Mouse (Mus musculus) midbrain, embryonic 15.5 days (tissue): ENCODE measurements around the gene Adamts9. TPM values are rescaled to one million over a fixed set of nuclear protein-coding genes. Genes with fewer than 3 reads are reported as not detected.

ENCODE experiments used
- ATAC-seq: fragments of 200-750 bp; cut with Nextera tagmentation; replicated peaks from 2 replicates; pipeline ENCODE4 v1.8.0; 2017; ENCODE audit warnings: moderate TSS enrichment
- H3K27ac ChIP-seq: fragments of 300-500 bp; sonication (generic); 2 replicates; pipeline ENCODE4 v1.5.1; 2015; ENCODE audit warnings: mild to moderate bottlenecking, inconsistent platforms
- H3K27me3 ChIP-seq: fragments of 300-500 bp; sonication (generic); replicated peaks from 2 replicates; pipeline ENCODE4 v1.6.1; 2015; ENCODE audit warnings: inconsistent platforms
- H3K36me3 ChIP-seq: fragments of 300-500 bp; sonication (generic); replicated peaks from 2 replicates; pipeline ENCODE4 v1.6.1; 2015; ENCODE audit warnings: inconsistent platforms
- H3K4me1 ChIP-seq: fragments of 300-500 bp; sonication (generic); 2 replicates; pipeline ENCODE4 v1.6.1; 2015; ENCODE audit warnings: inconsistent platforms
- H3K4me2 ChIP-seq: fragments of 300-500 bp; sonication (generic); 2 replicates; pipeline ENCODE4 v1.6.1; 2015; ENCODE audit warnings: inconsistent platforms, mild to moderate bottlenecking, moderate library complexity
- H3K4me3 ChIP-seq: fragments of 300-500 bp; sonication (generic); 2 replicates; pipeline ENCODE4 v1.5.1; 2015; ENCODE audit warnings: mild to moderate bottlenecking, inconsistent platforms
- H3K9ac ChIP-seq: fragments of 300-500 bp; sonication (generic); 2 replicates; pipeline ENCODE4 v1.6.1; 2015; ENCODE audit warnings: mild to moderate bottlenecking, inconsistent platforms
- H3K9me3 ChIP-seq: fragments of 300-500 bp; sonication (generic); 2 replicates; pipeline ENCODE4 v1.6.1; 2016; ENCODE audit warnings: inconsistent platforms
- WGBS: fragments of 180-500 bp; shearing (Covaris S2); methylation state at CpG from one replicate; pipeline ENCODE4 v1.1.7; 2015; ENCODE audit warnings: mixed read lengths; 5-methylcytosine and 5-hydroxymethylcytosine counted together
- polyA plus RNA-seq: library from polyadenylated mRNA; unstranded; fragments of >200 nt; fragmentation: Nextera tagmentation; extraction: Ambion mirVana; gene quantifications from 2 replicates; pipeline ENCODE4 v1.2.1, GENCODE M21; 2015

The Adamts9 gene
- polyA plus RNA-seq, 1 experiment from 2014 or later = 1.6 TPM

DNA sequence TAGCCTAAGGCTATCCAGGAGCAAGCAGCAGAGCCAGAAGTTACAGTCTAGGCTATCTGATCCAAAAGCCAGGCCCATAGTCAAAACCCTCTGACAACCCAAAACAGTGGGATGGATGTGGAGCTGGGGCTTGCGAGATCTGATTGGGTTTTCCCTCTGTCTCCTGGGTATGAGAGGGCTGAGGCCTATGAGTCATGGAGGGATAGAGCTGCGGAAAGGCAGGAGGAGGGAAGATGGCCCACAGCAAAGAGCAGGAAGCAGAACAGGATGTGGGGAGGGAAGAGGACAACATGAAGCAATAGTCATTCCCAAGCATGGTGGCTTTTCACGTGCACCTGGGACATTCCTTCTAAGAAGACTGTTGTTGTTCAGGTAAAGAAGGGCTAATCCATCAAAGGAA, 32.7 kb downstream of the Adamts9 start:
- Histone ChIP-seq H3K36me3 (no peaks in the 10 kb centered on the region), H3K4me2 (no peak overlapping the region), H3K9ac (no peak overlapping the region), H3K9me3 (no peaks in the 10 kb centered on the region), H3K4me1 (no peaks in the 10 kb centered on the region), H3K4me3 (no peak overlapping the region), H3K27me3 (no peaks in the 10 kb centered on the region), H3K27ac (no peak overlapping the region)
- 88% methylated on average over 3 of the region's 3 CpGs for WGBS
- ATAC-seq = no peak

DNA sequence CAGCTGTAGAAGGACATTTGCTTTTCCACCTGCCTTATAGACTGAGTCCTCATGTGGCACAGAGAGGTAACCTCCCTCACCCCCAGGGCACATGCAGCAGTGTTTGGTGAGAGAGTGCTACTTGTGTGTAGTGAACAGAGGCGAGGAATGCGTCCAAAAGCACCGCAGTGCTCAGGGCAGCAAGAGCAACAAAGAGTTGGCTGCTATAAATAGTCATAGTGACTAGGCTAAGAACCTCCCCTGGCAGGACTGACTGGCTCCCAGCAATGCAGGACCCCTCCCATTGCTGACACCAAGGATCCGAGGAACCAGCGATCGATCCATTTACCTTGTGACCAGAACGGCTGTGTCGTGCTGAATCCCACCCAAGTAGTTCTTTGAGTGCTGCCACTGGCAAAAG, 33.9 kb downstream of the Adamts9 start:
- Histone ChIP-seq H3K9me3 (no peaks in the 10 kb centered on the region), H3K36me3 (no peaks in the 10 kb centered on the region), H3K27ac (no peak overlapping the region), H3K4me1 (no peaks in the 10 kb centered on the region), H3K27me3 (no peaks in the 10 kb centered on the region), H3K9ac (no peak overlapping the region), H3K4me2 (no peak overlapping the region), H3K4me3 (no peak overlapping the region)
- ATAC-seq = no peak
- WGBS = 71% methylated on average over 8 of the region's 8 CpGs

DNA sequence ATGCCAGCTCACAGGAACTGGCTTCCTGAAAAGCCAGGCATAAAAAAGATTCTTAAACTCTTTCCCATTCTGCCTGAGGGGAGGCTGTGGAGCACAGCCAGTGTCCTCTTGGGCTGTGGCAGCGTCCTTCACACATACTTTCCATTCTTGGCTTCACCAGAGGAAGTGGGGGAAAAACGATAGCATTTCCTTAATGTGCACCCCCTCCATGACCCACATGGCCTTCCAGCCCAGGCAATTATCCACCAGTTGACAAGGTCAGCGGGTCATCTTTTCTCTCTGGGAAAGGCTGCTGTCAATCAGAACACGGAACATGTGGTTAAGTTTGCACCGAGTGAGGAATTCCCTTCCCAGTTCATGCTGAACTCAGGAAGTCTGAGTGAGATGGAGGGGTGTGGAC, 37.4 kb downstream of the Adamts9 start:
- Histone ChIP-seq H3K36me3 (no peaks in the 10 kb centered on the region), H3K27me3 (no peaks in the 10 kb centered on the region), H3K9ac (no peak overlapping the region), H3K4me3 (no peak overlapping the region), H3K9me3 (no peaks in the 10 kb centered on the region), H3K4me1 (no peaks in the 10 kb centered on the region), H3K27ac (no peak overlapping the region), H3K4me2 (no peak overlapping the region)
- WGBS = 34% methylated on average over 5 of the region's 5 CpGs
- no peak for ATAC-seq

DNA sequence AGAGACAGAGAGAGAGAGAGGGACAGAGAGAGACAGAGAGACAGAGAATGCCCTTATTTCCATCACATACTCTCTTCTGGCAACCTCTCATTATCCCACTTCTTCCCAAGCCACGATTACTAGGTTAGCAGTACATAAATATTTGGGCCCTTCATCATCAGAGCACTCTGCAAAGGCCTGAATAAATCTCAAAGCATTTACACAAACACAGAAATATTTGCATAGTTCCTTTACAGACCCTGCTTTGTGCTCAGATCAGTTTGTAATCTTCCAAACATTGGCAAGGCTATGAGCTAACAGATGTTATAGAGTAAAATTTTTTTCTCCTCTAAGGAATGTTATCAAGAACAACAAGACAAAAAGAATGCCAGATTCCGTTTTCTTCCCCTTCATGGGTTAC, 38.8 kb downstream of the Adamts9 start:
- 62% methylated on average over 2 of the region's 2 CpGs for WGBS
- Histone ChIP-seq H3K4me2 (no peak overlapping the region), H3K9me3 (no peaks in the 10 kb centered on the region), H3K4me1 (no peaks in the 10 kb centered on the region), H3K9ac (no peak overlapping the region), H3K27ac (no peak overlapping the region), H3K36me3 (no peaks in the 10 kb centered on the region), H3K4me3 (no peak overlapping the region), H3K27me3 (no peaks in the 10 kb centered on the region)
- ATAC-seq = no peak

DNA sequence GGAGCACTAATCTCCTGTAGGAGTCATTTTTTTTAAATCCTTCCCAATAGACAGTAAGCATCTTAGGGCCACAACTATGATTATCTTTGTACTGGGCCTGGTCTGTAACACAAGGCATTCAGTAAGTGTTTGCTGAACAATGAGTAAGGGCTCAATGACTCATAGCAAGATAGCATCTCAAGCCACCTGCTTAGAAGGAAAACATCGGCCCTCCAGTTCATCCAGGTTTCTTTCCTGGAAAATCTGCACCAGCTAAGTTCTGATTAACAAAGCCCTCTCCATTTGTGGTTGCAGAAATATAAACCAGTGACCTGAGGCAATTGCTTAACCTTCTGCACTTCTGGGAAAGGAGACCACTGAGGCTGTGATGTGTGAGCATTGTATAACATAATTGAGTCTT, 39.3 kb downstream of the Adamts9 start:
- Histone ChIP-seq H3K4me2 (no peak overlapping the region), H3K9me3 (no peaks in the 10 kb centered on the region), H3K9ac (no peak overlapping the region), H3K27me3 (no peaks in the 10 kb centered on the region), H3K27ac (no peak overlapping the region), H3K4me1 (no peaks in the 10 kb centered on the region), H3K36me3 (no peaks in the 10 kb centered on the region), H3K4me3 (no peak overlapping the region)
- 84% methylated on average over 1 of the region's 1 CpGs for WGBS
- ATAC-seq = no peak

DNA sequence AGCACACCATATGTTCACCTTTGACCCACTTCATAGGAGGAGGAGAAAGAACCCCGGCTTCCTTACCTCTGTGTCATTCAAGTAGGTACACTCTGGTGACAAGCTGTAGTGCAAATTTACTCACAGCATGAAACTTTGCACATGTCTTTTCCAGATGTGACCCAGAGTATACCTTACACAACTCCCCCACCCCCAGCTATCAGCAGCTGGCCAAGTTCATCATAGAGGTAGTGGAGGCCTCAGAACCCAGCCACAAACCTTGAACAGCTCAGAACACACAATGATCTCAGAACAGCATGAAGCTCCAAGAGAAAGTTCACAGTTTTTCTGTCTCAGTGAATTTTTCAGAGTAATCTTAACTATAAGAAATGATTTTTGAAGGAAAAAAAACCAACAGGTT, 51.8 kb downstream of the Adamts9 start:
- no peak overlapping the region for H3K4me2 ChIP-seq
- H3K4me3 ChIP-seq = no peak overlapping the region
- ATAC-seq = no peak
- H3K27me3 ChIP-seq = no peaks in the 10 kb centered on the region
- no peaks in the 10 kb centered on the region for H3K36me3 ChIP-seq
- H3K27ac ChIP-seq = no peak overlapping the region
- H3K9me3 ChIP-seq = no peaks in the 10 kb centered on the region
- no peak overlapping the region for H3K9ac ChIP-seq
- H3K4me1 ChIP-seq = no peaks in the 10 kb centered on the region
- 94% methylated on average over 1 of the region's 1 CpGs for WGBS

DNA sequence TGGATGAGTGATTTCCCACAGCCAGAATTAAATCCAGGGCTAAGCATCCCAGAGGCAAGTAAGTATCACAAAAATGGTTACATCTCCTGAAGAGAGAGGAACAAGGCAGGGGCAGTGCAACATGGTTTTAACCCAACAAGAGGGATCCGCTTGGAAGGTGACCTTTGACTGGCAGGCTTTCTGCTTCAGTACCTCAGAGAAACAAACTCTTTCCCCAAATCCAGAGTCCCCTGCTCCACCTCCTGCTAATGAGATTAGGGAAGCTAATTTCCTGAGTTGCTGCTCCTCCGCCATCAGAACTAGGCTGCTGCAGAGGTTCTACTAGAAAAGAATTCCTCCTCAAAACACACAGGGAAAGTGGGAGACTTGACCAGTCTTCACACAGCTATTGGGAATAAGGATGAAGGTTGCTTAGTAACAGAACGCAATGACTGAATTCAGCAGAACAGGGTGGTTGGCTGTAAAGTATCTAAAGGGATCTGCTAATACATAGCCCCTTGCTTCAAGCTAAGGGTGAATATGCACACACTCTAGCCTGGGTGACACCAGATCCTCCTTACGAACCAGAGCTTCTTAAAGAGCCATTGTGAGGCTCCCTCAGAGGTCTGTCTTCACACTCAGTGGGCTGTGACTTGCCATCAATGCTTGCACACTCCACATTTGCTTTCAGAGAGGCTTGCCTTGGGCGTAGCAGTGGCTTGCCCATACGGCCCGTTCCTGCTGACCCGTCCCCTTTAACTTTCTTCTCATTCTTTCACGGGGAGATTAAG, 60.0 kb downstream of the Adamts9 start:
- no peak overlapping the region for H3K4me2 ChIP-seq
- no peak overlapping the region for H3K27ac ChIP-seq
- peaks cover 8% of the 10 kb centered on the region; the same call in 1 of the 2 replicates for H3K4me1 ChIP-seq
- no peak overlapping the region for H3K9ac ChIP-seq
- H3K27me3 ChIP-seq = no peaks in the 10 kb centered on the region
- H3K4me3 ChIP-seq = no peak overlapping the region
- H3K36me3 ChIP-seq = no peaks in the 10 kb centered on the region
- no peak for ATAC-seq
- 13% methylated on average over 9 of the region's 9 CpGs for WGBS
- H3K9me3 ChIP-seq = no peaks in the 10 kb centered on the region

DNA sequence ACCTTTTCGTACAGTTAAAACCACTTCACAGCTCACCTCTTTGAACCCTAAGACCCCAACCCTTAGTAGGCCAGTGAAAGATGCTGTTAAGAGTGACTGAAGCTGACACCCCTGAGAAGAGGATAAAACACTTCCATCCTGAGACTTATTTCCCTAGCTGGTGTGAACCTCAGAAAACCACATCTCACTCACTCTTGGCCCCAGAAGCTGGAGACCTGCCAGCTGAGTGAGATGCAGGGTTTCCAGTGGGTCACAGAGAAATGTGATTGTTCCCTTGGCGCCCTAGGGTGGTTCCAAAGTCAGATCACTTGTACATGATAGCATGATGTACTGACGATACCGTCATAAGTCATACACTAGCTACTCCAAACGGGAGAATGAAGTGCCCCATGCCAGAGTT, 60.8 kb downstream of the Adamts9 start:
- 65% methylated on average over 5 of the region's 5 CpGs for WGBS
- no peak for ATAC-seq
- Histone ChIP-seq H3K9ac (no peak overlapping the region), H3K27me3 (no peaks in the 10 kb centered on the region), H3K9me3 (no peaks in the 10 kb centered on the region), H3K4me3 (no peak overlapping the region), H3K4me2 (no peak overlapping the region), H3K36me3 (no peaks in the 10 kb centered on the region), H3K4me1 (peaks cover 8% of the 10 kb centered on the region; the same call in 1 of the 2 replicates), H3K27ac (no peak overlapping the region)

DNA sequence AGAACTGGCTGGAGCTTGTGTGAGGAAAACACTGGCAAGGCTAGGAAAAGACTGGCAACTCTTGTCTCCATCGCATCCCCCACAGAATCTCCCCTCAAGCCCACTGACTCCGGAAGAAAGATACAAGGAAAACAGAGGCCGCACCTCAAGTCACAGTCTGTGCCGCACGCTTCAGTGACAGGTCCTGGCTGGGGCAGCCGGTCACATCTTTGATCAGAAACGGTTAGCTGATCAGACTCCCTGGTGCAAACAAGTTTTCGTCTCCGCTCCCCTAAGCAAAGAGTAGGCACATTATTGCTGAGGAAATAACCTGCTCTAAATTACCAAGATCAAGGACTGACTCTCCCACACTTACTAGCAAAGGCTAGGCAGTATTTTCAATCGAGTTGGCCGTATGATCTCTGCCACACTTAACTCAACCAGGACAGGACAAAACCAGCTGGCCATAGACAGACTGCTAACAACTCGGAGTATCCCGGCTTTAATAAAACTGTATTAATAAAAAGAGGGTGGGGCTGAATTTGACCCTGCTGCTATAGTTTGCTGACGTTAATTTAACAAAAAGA, 63.5 kb downstream of the Adamts9 start:
- 62% methylated on average over 14 of the region's 14 CpGs for WGBS
- ATAC-seq = no peak
- no peak overlapping the region for H3K4me3 ChIP-seq

DNA sequence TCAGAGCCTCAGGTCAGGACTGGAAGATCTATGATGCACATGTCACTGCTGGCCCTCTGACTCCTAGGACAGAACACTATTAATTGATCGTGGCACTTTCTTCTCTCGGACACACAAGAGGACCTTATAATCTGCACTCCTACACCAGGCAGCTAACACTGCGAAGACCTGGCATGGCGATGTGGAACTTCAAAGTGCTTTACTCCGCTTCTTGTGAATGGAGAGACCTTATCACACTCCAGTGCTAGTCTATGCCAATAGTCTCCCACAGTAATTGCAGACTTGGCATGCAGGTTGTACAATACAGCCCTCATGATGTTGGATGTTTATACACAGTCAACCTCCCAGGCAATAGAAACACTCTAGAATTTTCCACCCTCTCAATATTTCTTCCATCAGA, 64.5 kb downstream of the Adamts9 start:
- ATAC-seq = no peak
- 88% methylated on average over 5 of the region's 5 CpGs for WGBS

More for the DNA sequence above, 63.5 kb downstream of the Adamts9 start:
- peaks cover 8% of the 10 kb centered on the region; the same call in 1 of the 2 replicates for H3K4me1 ChIP-seq
- no peak overlapping the region for H3K4me2 ChIP-seq
- no peak overlapping the region for H3K27ac ChIP-seq
- H3K36me3 ChIP-seq = no peaks in the 10 kb centered on the region
- no peaks in the 10 kb centered on the region for H3K9me3 ChIP-seq
- H3K9ac ChIP-seq = no peak overlapping the region
- no peaks in the 10 kb centered on the region for H3K27me3 ChIP-seq

DNA sequence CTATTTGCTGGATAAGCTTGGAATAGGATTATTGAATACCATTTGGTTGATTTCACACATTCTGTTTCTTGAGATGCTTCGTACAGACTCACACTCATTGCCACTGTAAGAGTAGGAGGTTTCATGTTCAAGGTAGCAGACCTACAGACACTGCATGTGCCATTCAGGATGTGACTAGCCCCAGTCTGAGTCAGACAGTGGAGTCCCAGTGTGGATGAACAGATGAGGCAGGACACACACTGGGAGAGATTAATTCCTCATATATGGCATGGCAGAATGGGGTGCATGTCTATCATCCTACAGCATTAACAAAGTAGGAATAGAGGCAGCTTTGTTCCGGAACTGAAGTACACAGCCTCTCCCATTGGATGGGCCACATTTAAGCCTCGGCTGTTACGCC, 66.1 kb downstream of the Adamts9 start:
- 93% methylated on average over 4 of the region's 4 CpGs for WGBS
- H3K4me2 ChIP-seq = no peak overlapping the region
- H3K4me1 ChIP-seq = no peaks in the 10 kb centered on the region
- no peak overlapping the region for H3K4me3 ChIP-seq
- no peak overlapping the region for H3K27ac ChIP-seq
- no peaks in the 10 kb centered on the region for H3K27me3 ChIP-seq
- H3K9ac ChIP-seq = no peak overlapping the region
- H3K9me3 ChIP-seq = no peaks in the 10 kb centered on the region
- H3K36me3 ChIP-seq = no peaks in the 10 kb centered on the region
- ATAC-seq = no peak

More for the DNA sequence above, 64.5 kb downstream of the Adamts9 start:
- H3K9me3 ChIP-seq = no peaks in the 10 kb centered on the region
- H3K4me2 ChIP-seq = no peak overlapping the region
- H3K4me1 ChIP-seq = peaks cover 8% of the 10 kb centered on the region; the same call in 1 of the 2 replicates
- no peak overlapping the region for H3K4me3 ChIP-seq
- no peaks in the 10 kb centered on the region for H3K36me3 ChIP-seq
- no peak overlapping the region for H3K27ac ChIP-seq
- no peaks in the 10 kb centered on the region for H3K27me3 ChIP-seq
- no peak overlapping the region for H3K9ac ChIP-seq

DNA sequence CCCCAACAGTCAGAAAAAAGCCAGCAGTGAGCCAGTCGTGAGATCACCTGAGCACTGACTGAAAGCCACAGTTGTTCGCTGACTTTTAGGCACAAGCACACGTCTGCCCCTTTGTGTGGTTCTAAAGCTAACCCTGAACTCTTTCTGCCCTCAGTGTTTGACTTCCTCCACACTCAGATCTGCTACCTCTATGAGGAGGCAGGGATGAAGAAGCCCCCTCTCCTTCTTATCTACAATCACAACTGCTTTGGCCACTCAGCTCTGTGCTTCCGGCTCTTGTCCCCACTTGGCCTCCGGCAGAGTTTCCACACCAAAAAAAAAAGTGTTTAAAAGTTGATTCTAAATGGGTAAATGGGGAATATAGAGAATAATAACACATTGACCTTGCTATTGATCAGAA, 67.2 kb downstream of the Adamts9 start:
- Histone ChIP-seq H3K4me1 (no peaks in the 10 kb centered on the region), H3K9me3 (no peaks in the 10 kb centered on the region), H3K4me3 (no peak overlapping the region), H3K27me3 (no peaks in the 10 kb centered on the region), H3K9ac (no peak overlapping the region), H3K27ac (no peak overlapping the region), H3K4me2 (no peak overlapping the region), H3K36me3 (no peaks in the 10 kb centered on the region)
- ATAC-seq = no peak
- WGBS = 75% methylated on average over 5 of the region's 5 CpGs

DNA sequence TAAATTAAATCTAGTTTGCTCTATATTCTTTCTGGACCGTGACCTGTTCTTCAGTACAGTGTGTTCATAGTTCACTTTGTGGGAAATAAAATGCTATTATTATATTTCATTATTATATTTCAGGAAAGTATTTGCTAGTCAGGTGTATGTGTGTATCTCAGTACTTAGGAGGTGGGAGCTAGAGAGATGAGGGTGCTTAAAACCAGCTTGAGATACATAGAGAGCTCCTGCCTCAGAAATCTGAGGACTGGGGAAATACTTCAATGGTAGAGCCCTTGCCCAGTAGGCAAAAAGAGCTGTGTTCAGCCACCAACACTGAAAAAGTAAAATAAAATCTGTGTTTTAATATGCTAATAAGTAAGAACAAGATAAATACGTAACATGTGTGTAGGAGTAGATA, 68.0 kb downstream of the Adamts9 start:
- Histone ChIP-seq H3K9ac (no peak overlapping the region), H3K4me3 (no peak overlapping the region), H3K27me3 (no peaks in the 10 kb centered on the region), H3K27ac (no peak overlapping the region), H3K9me3 (no peaks in the 10 kb centered on the region), H3K4me1 (no peaks in the 10 kb centered on the region), H3K4me2 (no peak overlapping the region), H3K36me3 (no peaks in the 10 kb centered on the region)
- no peak for ATAC-seq
- WGBS = 90% methylated on average over 2 of the region's 2 CpGs
